Mouse (Mus musculus) midbrain, embryonic 11.5 days (tissue): ENCODE measurements at regions not wholly inside any gene's neighbourhood (a gene's known extent, or its start where the extent isn't known, plus 50 kb on each side); places are given as distances from the start of the nearest gene placed in this dataset.

Source experiments
- ATAC-seq: fragments of 200-750 bp; cut with Nextera tagmentation; 2 replicates; pipeline ENCODE4 v1.8.0; 2017; ENCODE audit warnings: moderate TSS enrichment, moderate library complexity; ENCODE audit not compliant: low FRiP score
- DNase-seq: peaks from one replicate; pipeline ENCODE4 v3.0.0; 2015; ENCODE audit warnings: low spot score; ENCODE audit errors: missing footprints
- H3K27ac ChIP-seq: fragments of 300-500 bp; sonication (generic); 2 replicates; pipeline ENCODE4 v1.5.1; 2014; ENCODE audit warnings: low read depth, low read length
- H3K27me3 ChIP-seq: fragments of 300-500 bp; sonication (generic); 2 replicates; pipeline ENCODE4 v1.6.1; 2014; ENCODE audit warnings: mild to moderate bottlenecking, low read length, moderate library complexity, mixed read lengths; ENCODE audit not compliant: control insufficient read depth, insufficient read depth
- H3K36me3 ChIP-seq: fragments of 300-500 bp; sonication (generic); 2 replicates; pipeline ENCODE4 v1.6.1; 2014; ENCODE audit warnings: mild to moderate bottlenecking, low read length, moderate library complexity, mixed read lengths; ENCODE audit not compliant: control insufficient read depth, insufficient read depth
- H3K4me1 ChIP-seq: fragments of 300-500 bp; sonication (generic); 2 replicates; pipeline ENCODE4 v1.6.1; 2014; ENCODE audit warnings: low read length; ENCODE audit not compliant: control insufficient read depth, insufficient read depth
- H3K4me2 ChIP-seq: fragments of 300-500 bp; sonication (generic); 2 replicates; pipeline ENCODE4 v1.6.1; 2014; ENCODE audit warnings: mild to moderate bottlenecking, moderate library complexity
- H3K4me3 ChIP-seq: fragments of 300-500 bp; sonication (generic); 2 replicates; pipeline ENCODE4 v1.5.1; 2014; ENCODE audit warnings: low read depth, low read length
- H3K9ac ChIP-seq: fragments of 300-500 bp; sonication (generic); 2 replicates; pipeline ENCODE4 v1.6.1; 2014; ENCODE audit warnings: low read length
- H3K9me3 ChIP-seq: fragments of 300-500 bp; sonication (generic); 2 replicates; pipeline ENCODE4 v1.6.1; 2016; ENCODE audit warnings: low read length; ENCODE audit not compliant: control insufficient read depth
- WGBS: fragments of 180-500 bp; shearing (Covaris S2); extraction: QIAGEN DNeasy Blood & Tissue Kit; methylation state at CpG from one replicate; pipeline ENCODE4 v1.1.7; 2014; 5-methylcytosine and 5-hydroxymethylcytosine counted together

GRCm38 (mm10) chr15:87922091-87922490, 378.0 kb downstream of the Fam19a5 start:
- H3K36me3 ChIP-seq = no peaks in the 10 kb centered on the region
- H3K4me1 ChIP-seq = no peaks in the 10 kb centered on the region
- DNase-seq = peak; percentile 31
- H3K9me3 ChIP-seq = no peaks in the 10 kb centered on the region
- no peaks in the 10 kb centered on the region for H3K27me3 ChIP-seq
- H3K4me3 ChIP-seq = no peak overlapping the region
- H3K9ac ChIP-seq = no peak overlapping the region
- WGBS = 56% methylated on average over 9 of the region's 9 CpGs
- H3K27ac ChIP-seq = no peak overlapping the region
- no peak overlapping the region for H3K4me2 ChIP-seq
- no peak for ATAC-seq

DNA sequence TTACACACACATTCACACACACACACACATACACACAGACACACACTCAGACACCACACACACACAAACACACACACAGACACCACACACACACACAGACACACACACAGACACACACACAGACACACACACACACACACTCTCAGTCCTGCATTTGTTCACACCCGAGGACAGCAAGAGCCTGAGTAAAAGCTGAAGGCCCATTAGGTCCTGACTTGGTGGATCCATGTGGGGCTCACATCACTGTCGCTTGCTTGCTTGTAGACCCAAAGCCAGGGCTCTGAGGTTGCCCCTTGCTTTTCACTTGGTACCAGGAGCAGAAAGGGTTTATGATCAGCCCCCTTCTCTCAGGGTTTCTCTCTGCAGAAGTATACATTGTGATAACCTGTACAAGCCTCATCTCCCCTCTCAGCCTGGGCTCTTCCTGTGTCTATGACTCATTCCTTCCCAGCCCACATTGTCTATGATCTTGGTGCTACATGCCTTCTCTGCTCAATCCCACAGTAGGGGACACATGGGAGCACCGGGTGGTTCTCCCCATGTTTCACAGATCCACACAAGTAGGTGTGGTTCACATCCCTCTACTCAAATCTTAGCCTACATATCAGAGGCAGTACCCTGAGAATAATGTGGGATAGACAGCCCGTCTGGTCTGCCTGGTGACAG, 378.8 kb downstream of the Fam19a5 start:
- H3K9me3 ChIP-seq = no peaks in the 10 kb centered on the region

DNA sequence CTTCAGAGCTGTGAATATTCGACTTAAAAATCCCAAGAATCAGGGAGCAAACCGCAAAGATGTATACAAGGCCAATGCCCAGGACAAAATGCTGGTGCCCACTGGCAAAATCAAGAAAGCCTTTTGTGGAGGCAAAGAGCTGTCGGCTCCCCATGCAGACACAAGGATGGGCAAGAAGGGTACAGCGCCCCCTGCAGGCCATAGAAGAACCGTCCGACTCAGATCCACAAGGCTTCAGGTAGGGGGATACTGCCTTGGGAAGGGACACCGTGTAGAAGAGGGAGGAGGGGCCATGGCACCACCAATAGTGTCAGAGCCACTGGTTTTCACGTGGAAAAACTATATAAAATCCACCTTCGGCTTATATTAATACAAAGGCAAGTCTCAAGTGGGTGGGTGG, 379.8 kb downstream of the Fam19a5 start:
- Histone ChIP-seq H3K4me3 (no peak overlapping the region), H3K9me3 (no peaks in the 10 kb centered on the region), H3K4me2 (no peak overlapping the region), H3K27me3 (no peaks in the 10 kb centered on the region), H3K27ac (no peak overlapping the region), H3K9ac (no peak overlapping the region), H3K4me1 (no peaks in the 10 kb centered on the region), H3K36me3 (no peaks in the 10 kb centered on the region)
- ATAC-seq = no peak
- WGBS = 40% methylated on average over 9 of the region's 9 CpGs
- DNase-seq = peak; percentile 86

More for the DNA sequence above, 378.8 kb downstream of the Fam19a5 start:
- no peaks in the 10 kb centered on the region for H3K4me1 ChIP-seq
- ATAC-seq = no peak
- no peak overlapping the region for H3K4me3 ChIP-seq
- DNase-seq = peak; percentile 65
- H3K27ac ChIP-seq = no peak overlapping the region
- H3K4me2 ChIP-seq = no peak overlapping the region
- WGBS = 79% methylated on average over 4 of the region's 4 CpGs
- H3K9ac ChIP-seq = no peak overlapping the region
- H3K27me3 ChIP-seq = no peaks in the 10 kb centered on the region
- H3K36me3 ChIP-seq = no peaks in the 10 kb centered on the region

GRCm38 (mm10) chr15:87936041-87936440, 391.9 kb downstream of the Fam19a5 start:
- WGBS = 87% methylated on average over 6 of the region's 6 CpGs
- Histone ChIP-seq H3K4me3 (no peak overlapping the region), H3K4me2 (no peak overlapping the region), H3K9me3 (no peaks in the 10 kb centered on the region), H3K36me3 (no peaks in the 10 kb centered on the region), H3K9ac (no peak overlapping the region), H3K27me3 (no peaks in the 10 kb centered on the region), H3K4me1 (no peaks in the 10 kb centered on the region), H3K27ac (no peak overlapping the region)
- ATAC-seq (no peak), DNase-seq (peak; percentile 61)

DNA sequence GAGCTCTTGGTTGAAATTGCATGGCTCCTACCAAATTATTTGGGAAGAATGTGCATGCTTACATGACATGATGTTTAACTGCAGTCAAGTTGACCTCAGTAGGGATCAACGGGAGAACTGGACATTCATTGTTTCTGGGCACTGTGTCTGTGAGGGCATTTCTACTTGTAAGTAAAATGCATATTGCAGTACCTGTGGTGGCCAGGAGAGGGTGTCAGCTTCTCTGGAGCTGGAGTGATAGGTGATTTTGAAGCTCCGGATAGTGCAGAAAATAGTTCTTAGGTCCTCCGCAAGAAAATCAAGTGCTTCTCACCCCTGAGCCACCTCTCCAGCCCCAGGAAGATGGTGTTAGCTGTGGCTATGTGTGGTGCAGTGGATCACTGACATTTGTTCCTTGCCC, 396.7 kb downstream of the Fam19a5 start:
- no peak overlapping the region for H3K4me2 ChIP-seq
- ATAC-seq (no peak), DNase-seq (peak; percentile 91)
- no peaks in the 10 kb centered on the region for H3K9me3 ChIP-seq
- no peak overlapping the region for H3K9ac ChIP-seq
- H3K4me1 ChIP-seq = no peaks in the 10 kb centered on the region
- WGBS = 54% methylated on average over 3 of the region's 3 CpGs
- H3K27me3 ChIP-seq = no peaks in the 10 kb centered on the region
- H3K4me3 ChIP-seq = no peak overlapping the region
- H3K27ac ChIP-seq = no peak overlapping the region
- no peaks in the 10 kb centered on the region for H3K36me3 ChIP-seq

GRCm38 (mm10) chr15:87952531-87952930, 408.4 kb downstream of the Fam19a5 start:
- Histone ChIP-seq H3K36me3 (no peaks in the 10 kb centered on the region), H3K9me3 (no peaks in the 10 kb centered on the region), H3K4me3 (no peak overlapping the region), H3K4me1 (no peaks in the 10 kb centered on the region), H3K4me2 (no peak overlapping the region), H3K27me3 (no peaks in the 10 kb centered on the region), H3K27ac (no peak overlapping the region), H3K9ac (no peak overlapping the region)
- DNase-seq (peak; percentile 69), ATAC-seq (no peak)
- WGBS = 79% methylated on average over 3 of the region's 3 CpGs

DNA sequence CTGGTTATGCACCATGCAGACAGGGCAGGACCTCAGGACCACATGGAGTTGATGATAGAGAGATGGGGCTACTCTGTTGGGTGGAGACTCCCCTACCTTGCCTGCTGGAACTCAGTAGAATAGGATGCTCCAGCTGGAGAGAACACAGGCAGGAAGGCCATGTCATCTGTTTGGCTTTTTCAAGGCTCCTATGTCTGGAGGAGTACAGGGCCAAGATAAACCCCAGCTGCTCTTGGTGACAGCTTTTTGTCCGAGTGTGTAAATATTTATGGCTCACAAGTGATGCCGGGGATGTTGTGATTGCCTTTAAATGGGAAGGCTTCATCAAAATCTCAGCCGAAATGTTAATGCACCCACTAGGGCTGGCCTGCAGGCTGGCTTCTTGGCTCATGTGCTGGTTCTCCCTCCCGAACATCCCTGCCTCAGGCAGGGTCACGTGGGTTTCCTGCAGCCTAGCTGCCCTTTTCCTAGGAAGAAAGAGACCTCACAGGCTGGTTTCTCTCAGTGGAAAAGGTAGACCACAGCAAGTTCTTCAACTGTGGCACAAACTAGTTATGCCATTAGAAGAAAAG, 411.7 kb downstream of the Fam19a5 start:
- H3K27ac ChIP-seq = no peak overlapping the region
- no peak overlapping the region for H3K9ac ChIP-seq
- no peaks in the 10 kb centered on the region for H3K4me1 ChIP-seq
- no peak overlapping the region for H3K4me2 ChIP-seq
- H3K9me3 ChIP-seq = no peaks in the 10 kb centered on the region
- ATAC-seq (no peak), DNase-seq (no peak)
- H3K36me3 ChIP-seq = no peaks in the 10 kb centered on the region
- WGBS = 71% methylated on average over 5 of the region's 5 CpGs
- H3K4me3 ChIP-seq = no peak overlapping the region
- no peaks in the 10 kb centered on the region for H3K27me3 ChIP-seq

DNA sequence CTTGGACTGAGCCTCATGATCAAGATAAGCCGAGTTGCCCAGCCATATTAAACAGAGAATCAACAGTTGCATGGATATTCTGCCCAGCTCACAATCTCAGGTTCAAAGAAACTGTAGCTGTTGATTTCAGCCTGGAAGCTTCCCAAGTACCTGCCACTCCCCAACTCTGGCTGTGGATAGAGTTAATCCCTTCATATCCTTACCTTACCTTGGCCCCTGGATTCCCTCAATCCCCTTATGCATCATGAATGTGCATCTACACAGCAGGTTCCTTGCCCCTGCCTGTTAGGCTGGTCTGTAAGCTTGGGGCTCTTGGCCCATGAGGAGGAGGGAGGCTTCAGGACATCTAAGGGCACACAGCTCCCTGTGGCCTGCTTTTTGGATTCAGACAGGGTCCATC, 414.8 kb downstream of the Fam19a5 start:
- 81% methylated on average over 1 of the region's 1 CpGs for WGBS
- H3K27ac ChIP-seq = no peak overlapping the region
- H3K9ac ChIP-seq = no peak overlapping the region
- H3K4me3 ChIP-seq = no peak overlapping the region
- no peaks in the 10 kb centered on the region for H3K27me3 ChIP-seq
- H3K36me3 ChIP-seq = no peaks in the 10 kb centered on the region
- no peaks in the 10 kb centered on the region for H3K9me3 ChIP-seq
- H3K4me2 ChIP-seq = no peak overlapping the region
- peak; percentile 80 for DNase-seq
- H3K4me1 ChIP-seq = no peaks in the 10 kb centered on the region
- no peak for ATAC-seq

DNA sequence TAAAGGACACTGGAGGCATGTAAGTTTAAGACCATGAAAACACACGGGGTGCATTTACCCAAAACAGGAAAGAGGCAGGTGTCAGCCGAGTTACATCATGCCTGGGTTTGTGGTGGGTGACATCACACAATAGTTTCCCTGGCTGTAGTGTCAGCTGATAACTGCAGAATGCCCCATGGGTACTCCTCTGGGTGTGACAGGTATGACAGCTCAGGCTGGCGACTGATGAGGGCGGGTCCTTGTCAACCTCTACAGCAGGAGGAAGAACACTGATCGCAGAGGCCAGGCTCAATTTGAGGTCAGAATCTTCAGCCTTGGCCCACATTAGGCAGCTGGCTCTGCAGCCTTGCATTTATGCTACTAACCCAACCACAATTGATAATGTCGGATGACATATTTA, 428.5 kb downstream of the Fam19a5 start:
- Histone ChIP-seq H3K27me3 (no peaks in the 10 kb centered on the region), H3K4me3 (no peak overlapping the region), H3K4me2 (no peak overlapping the region), H3K9ac (no peak overlapping the region), H3K27ac (no peak overlapping the region), H3K9me3 (no peaks in the 10 kb centered on the region), H3K36me3 (no peaks in the 10 kb centered on the region), H3K4me1 (no peaks in the 10 kb centered on the region)
- DNase-seq (peak; percentile 17), ATAC-seq (no peak)
- 89% methylated on average over 6 of the region's 6 CpGs for WGBS
